Mouse (Mus musculus) liver, adult 2 months (tissue): Measurements from ENCODE around the gene Ccdc136.

Experiments
- CTCF ChIP-seq: fragments of 200-500 bp; IDR thresholded peaks from 2 replicates; pipeline ENCODE4 v1.5.1; 2011; ENCODE audit warnings: low read depth, low read length, control low read depth
- POLR2A ChIP-seq: fragments of 200-500 bp; IDR thresholded peaks from 2 replicates; pipeline ENCODE4 v1.6.1; 2011; ENCODE audit warnings: low read length, control low read depth; ENCODE audit not compliant: insufficient read depth; ENCODE audit errors: extremely low read depth

GRCm38 (mm10) chr6:29377386-29377785 lies 18.7 kb upstream of the Ccdc136 start:
- TF ChIP-seq CTCF (no peak), POLR2A (no peak)
